Mouse (Mus musculus) MEL (cell line): ENCODE data around the gene Gstt3. TPM values are rescaled to one million over a fixed set of nuclear protein-coding genes. Genes with fewer than 3 reads are reported as not detected.

ENCODE experiments used
- DNase-seq: peaks from one replicate; pipeline ENCODE4 v3.0.0; 2011; ENCODE audit warnings: low read depth, low spot score
- H3K27ac ChIP-seq: 2 replicates; pipeline ENCODE4 v1.5.1; 2012; ENCODE audit warnings: low read depth, mild to moderate bottlenecking, control low read depth, low read length, moderate library complexity; ENCODE audit not compliant: control insufficient read depth
- H3K27me3 ChIP-seq, 2 experiments: fragments of 150-350 bp in 1 of 2; sonication (generic) in 1 of 2; 2 replicates each; pipeline ENCODE4 v1.6.1; 2012; ENCODE audit warnings: low read length in 2 of 2, mild to moderate bottlenecking in 2 of 2, improper control_type of control experiment in 1 of 2, moderate library complexity in 1 of 2; ENCODE audit not compliant: insufficient read depth in 2 of 2, control insufficient read depth in 1 of 2
- H3K36me3 ChIP-seq, 2 experiments: 2 replicates each; pipeline ENCODE4 v1.6.1; 2012 to 2014; ENCODE audit warnings: low read length in 2 of 2, improper control_type of control experiment in 1 of 2, inconsistent platforms in 1 of 2, mild to moderate bottlenecking in 1 of 2; ENCODE audit not compliant: insufficient read depth in 2 of 2, control insufficient read depth in 1 of 2
- H3K4me1 ChIP-seq, 2 experiments: fragments of 150-350 bp in 1 of 2; sonication (generic) in 1 of 2; 2 replicates each; pipeline ENCODE4 v1.6.1; 2012; ENCODE audit warnings: low read length in 2 of 2, improper control_type of control experiment in 1 of 2, mild to moderate bottlenecking in 1 of 2; ENCODE audit not compliant: insufficient read depth in 2 of 2, control insufficient read depth in 1 of 2
- H3K4me3 ChIP-seq, 2 experiments: fragments of 150-350 bp in 1 of 2; sonication (generic) in 1 of 2; 2 replicates each; pipeline ENCODE4 v1.5.1; 2012; ENCODE audit warnings: low read depth in 2 of 2, low read length in 2 of 2, mild to moderate bottlenecking in 2 of 2, moderate library complexity in 2 of 2, control low read depth in 1 of 2, improper control_type of control experiment in 1 of 2; ENCODE audit not compliant: control insufficient read depth in 1 of 2, insufficient read depth in 1 of 2
- H3K79me2 ChIP-seq: 2 replicates; pipeline ENCODE4 v1.6.1; 2012; ENCODE audit warnings: mild to moderate bottlenecking, low read length, moderate library complexity; ENCODE audit not compliant: control insufficient read depth, poor library complexity, insufficient read depth
- H3K9ac ChIP-seq: 2 replicates; pipeline ENCODE4 v1.6.1; 2012; ENCODE audit warnings: low read depth, mild to moderate bottlenecking, control low read depth, low read length, moderate library complexity; ENCODE audit not compliant: control insufficient read depth, poor library complexity, severe bottlenecking
- H3K9me3 ChIP-seq: fragments of 150-350 bp; sonication (generic); replicated peaks from 2 replicates; pipeline ENCODE4 v1.6.1; 2012; ENCODE audit warnings: mild to moderate bottlenecking, low read length, improper control_type of control experiment, moderate library complexity; ENCODE audit not compliant: insufficient read depth
- BHLHE40 ChIP-seq: IDR thresholded peaks from 2 replicates; pipeline ENCODE4 v1.6.1; 2012; ENCODE audit warnings: low read depth, mild to moderate bottlenecking, inconsistent platforms, low read length, improper control_type of control experiment, borderline replicate concordance
- CHD1 ChIP-seq: IDR thresholded peaks from 2 replicates; pipeline ENCODE4 v1.6.1; 2012; ENCODE audit warnings: low read depth, mild to moderate bottlenecking, inconsistent platforms, low read length, improper control_type of control experiment
- CTCF ChIP-seq, 3 experiments: IDR thresholded peaks in 2 of 3; conservative IDR thresholded peaks in 1 of 3; 2 replicates each; pipeline ENCODE4 v1.5.1; 2011 to 2012; ENCODE audit warnings: low read length in 3 of 3, low read depth in 2 of 3, mild to moderate bottlenecking in 2 of 3, improper control_type of control experiment in 1 of 3, inconsistent platforms in 1 of 3, mixed read lengths in 1 of 3, moderate library complexity in 1 of 3; ENCODE audit not compliant: control insufficient read depth in 1 of 3, insufficient read depth in 1 of 3, poor library complexity in 1 of 3, severe bottlenecking in 1 of 3
- E2F4 ChIP-seq: IDR thresholded peaks from 2 replicates; pipeline ENCODE4 v1.6.1; 2011; ENCODE audit warnings: low read depth, low read length, improper control_type of control experiment, borderline replicate concordance
- ELF1 ChIP-seq: IDR thresholded peaks from 2 replicates; pipeline ENCODE4 v1.6.1; 2014; ENCODE audit warnings: low read depth, mild to moderate bottlenecking, inconsistent platforms, low read length, improper control_type of control experiment, moderate library complexity
- EP300 ChIP-seq, 2 experiments: IDR thresholded peaks; 2 replicates each; pipeline ENCODE4 v1.6.1; 2011; ENCODE audit warnings: improper control_type of control experiment in 2 of 2, low read length in 2 of 2, low read depth in 1 of 2, mild to moderate bottlenecking in 1 of 2
- ETS1 ChIP-seq: IDR thresholded peaks from 2 replicates; pipeline ENCODE4 v1.6.1; 2012; ENCODE audit warnings: low read depth, mild to moderate bottlenecking, inconsistent platforms, low read length, improper control_type of control experiment, moderate library complexity
- GABPA ChIP-seq: IDR thresholded peaks from 2 replicates; pipeline ENCODE4 v1.6.1; 2012; ENCODE audit warnings: low read depth, mild to moderate bottlenecking, inconsistent platforms, low read length, improper control_type of control experiment, moderate library complexity
- HCFC1 ChIP-seq: IDR thresholded peaks from 2 replicates; pipeline ENCODE4 v1.6.1; 2012; ENCODE audit warnings: low read depth, mild to moderate bottlenecking, inconsistent platforms, low read length, improper control_type of control experiment, moderate library complexity
- KAT2A ChIP-seq: conservative IDR thresholded peaks from 2 replicates; pipeline ENCODE4 v1.6.1; 2012; ENCODE audit warnings: low read depth, low read length, improper control_type of control experiment, inconsistent platforms
- MAFK ChIP-seq: IDR thresholded peaks from 2 replicates; pipeline ENCODE4 v1.6.1; 2011; ENCODE audit warnings: low read depth, mild to moderate bottlenecking, low read length, improper control_type of control experiment, borderline replicate concordance
- MEF2A ChIP-seq: IDR thresholded peaks from 2 replicates; pipeline ENCODE4 v1.6.1; 2014; ENCODE audit warnings: low read depth, mild to moderate bottlenecking, inconsistent platforms, low read length, improper control_type of control experiment; ENCODE audit not compliant: poor library complexity, insufficient replicate concordance, severe bottlenecking; ENCODE audit errors: extremely low read depth
- MYB ChIP-seq: IDR thresholded peaks from 2 replicates; pipeline ENCODE4 v1.6.1; 2011; ENCODE audit warnings: mild to moderate bottlenecking, low read depth, low read length, improper control_type of control experiment
- MYC ChIP-seq: IDR thresholded peaks from 2 replicates; pipeline ENCODE4 v1.6.1; 2011; ENCODE audit warnings: low read depth, mild to moderate bottlenecking, low read length, improper control_type of control experiment, moderate library complexity
- NELFE ChIP-seq: IDR thresholded peaks from 2 replicates; pipeline ENCODE4 v1.6.1; 2011; ENCODE audit warnings: low read depth, low read length, improper control_type of control experiment
- POLR2A ChIP-seq, 2 experiments: IDR thresholded peaks; 2 replicates each; pipeline ENCODE4 v1.6.1; 2011 to 2012; ENCODE audit warnings: low read length in 2 of 2, mild to moderate bottlenecking in 2 of 2, control low read depth in 1 of 2, improper control_type of control experiment in 1 of 2, low read depth in 1 of 2, moderate library complexity in 1 of 2; ENCODE audit not compliant: control insufficient read depth in 1 of 2, insufficient read depth in 1 of 2, poor library complexity in 1 of 2
- POLR2AphosphoS2 ChIP-seq: IDR thresholded peaks from 2 replicates; pipeline ENCODE4 v1.6.1; 2011; ENCODE audit warnings: low read length, improper control_type of control experiment
- RAD21 ChIP-seq: IDR thresholded peaks from 2 replicates; pipeline ENCODE4 v1.6.1; 2011; ENCODE audit warnings: mild to moderate bottlenecking, low read depth, low read length, improper control_type of control experiment
- RCOR1 ChIP-seq: IDR thresholded peaks from 2 replicates; pipeline ENCODE4 v1.6.1; 2012; ENCODE audit warnings: low read depth, mild to moderate bottlenecking, inconsistent platforms, low read length, improper control_type of control experiment
- SIN3A ChIP-seq: IDR thresholded peaks from 2 replicates; pipeline ENCODE4 v1.6.1; 2012; ENCODE audit warnings: low read length, improper control_type of control experiment, inconsistent platforms
- SMC3 ChIP-seq: IDR thresholded peaks from 2 replicates; pipeline ENCODE4 v1.6.1; 2011; ENCODE audit warnings: low read depth, low read length, improper control_type of control experiment
- TAL1 ChIP-seq: IDR thresholded peaks from 2 replicates; pipeline ENCODE4 v1.6.1; 2012; ENCODE audit warnings: mild to moderate bottlenecking, inconsistent platforms, low read length, moderate library complexity, mixed read lengths
- TBP ChIP-seq: IDR thresholded peaks from 2 replicates; pipeline ENCODE4 v1.8.0; 2011; ENCODE audit warnings: low read depth, low read length, improper control_type of control experiment
- TCF12 ChIP-seq: IDR thresholded peaks from 2 replicates; pipeline ENCODE4 v1.6.1; 2014; ENCODE audit warnings: low read depth, mild to moderate bottlenecking, inconsistent platforms, low read length, improper control_type of control experiment, moderate library complexity
- USF2 ChIP-seq, 2 experiments: IDR thresholded peaks; 2 replicates each; pipeline ENCODE4 v1.6.1; 2011 to 2012; ENCODE audit warnings: improper control_type of control experiment in 2 of 2, low read length in 2 of 2, borderline replicate concordance in 1 of 2, inconsistent platforms in 1 of 2, low read depth in 1 of 2, mild to moderate bottlenecking in 1 of 2; ENCODE audit not compliant: insufficient read depth in 1 of 2
- ZC3H11A ChIP-seq: IDR thresholded peaks from 2 replicates; pipeline ENCODE4 v1.6.1; 2012; ENCODE audit warnings: low read depth, mild to moderate bottlenecking, inconsistent platforms, low read length, improper control_type of control experiment
- ZKSCAN1 ChIP-seq: IDR thresholded peaks from 2 replicates; pipeline ENCODE4 v1.6.1; 2012; ENCODE audit warnings: low read depth, mild to moderate bottlenecking, inconsistent platforms, low read length, improper control_type of control experiment, moderate library complexity
- ZMIZ1 ChIP-seq: IDR thresholded peaks from 2 replicates; pipeline ENCODE4 v1.6.1; 2012; ENCODE audit warnings: low read depth, mild to moderate bottlenecking, inconsistent platforms, low read length, improper control_type of control experiment, moderate library complexity
- ZNF384 ChIP-seq: IDR thresholded peaks from 2 replicates; pipeline ENCODE4 v1.6.1; 2012; ENCODE audit warnings: low read depth, mild to moderate bottlenecking, inconsistent platforms, low read length, improper control_type of control experiment
- polyA plus RNA-seq, 2 experiments: library from polyadenylated mRNA; stranded (reverse) in 1 of 2; unstranded in 1 of 2; fragments of >175 nt in 1 of 2; fragments of >200 nt in 1 of 2; gene quantifications; 2 replicates each; pipeline versions ENCODE4 v1.2.1 to v1.2.4; 2012; ENCODE audit warnings: low replicate concordance in 2 of 2, low read depth in 1 of 2; ENCODE audit not compliant: insufficient read length in 2 of 2, insufficient read depth in 1 of 2, missing spikeins in 1 of 2
- total RNA-seq: library from RNA; depleted of rRNA; stranded (reverse); fragments of 300-350 nt; gene quantifications from 2 replicates; pipeline ENCODE4 v1.2.3, GENCODE M21; 2012

Gstt3 gene
- total and polyA plus RNA-seq, 3 experiments: 4.0 to 10.2 TPM; not detected in 1

DNA sequence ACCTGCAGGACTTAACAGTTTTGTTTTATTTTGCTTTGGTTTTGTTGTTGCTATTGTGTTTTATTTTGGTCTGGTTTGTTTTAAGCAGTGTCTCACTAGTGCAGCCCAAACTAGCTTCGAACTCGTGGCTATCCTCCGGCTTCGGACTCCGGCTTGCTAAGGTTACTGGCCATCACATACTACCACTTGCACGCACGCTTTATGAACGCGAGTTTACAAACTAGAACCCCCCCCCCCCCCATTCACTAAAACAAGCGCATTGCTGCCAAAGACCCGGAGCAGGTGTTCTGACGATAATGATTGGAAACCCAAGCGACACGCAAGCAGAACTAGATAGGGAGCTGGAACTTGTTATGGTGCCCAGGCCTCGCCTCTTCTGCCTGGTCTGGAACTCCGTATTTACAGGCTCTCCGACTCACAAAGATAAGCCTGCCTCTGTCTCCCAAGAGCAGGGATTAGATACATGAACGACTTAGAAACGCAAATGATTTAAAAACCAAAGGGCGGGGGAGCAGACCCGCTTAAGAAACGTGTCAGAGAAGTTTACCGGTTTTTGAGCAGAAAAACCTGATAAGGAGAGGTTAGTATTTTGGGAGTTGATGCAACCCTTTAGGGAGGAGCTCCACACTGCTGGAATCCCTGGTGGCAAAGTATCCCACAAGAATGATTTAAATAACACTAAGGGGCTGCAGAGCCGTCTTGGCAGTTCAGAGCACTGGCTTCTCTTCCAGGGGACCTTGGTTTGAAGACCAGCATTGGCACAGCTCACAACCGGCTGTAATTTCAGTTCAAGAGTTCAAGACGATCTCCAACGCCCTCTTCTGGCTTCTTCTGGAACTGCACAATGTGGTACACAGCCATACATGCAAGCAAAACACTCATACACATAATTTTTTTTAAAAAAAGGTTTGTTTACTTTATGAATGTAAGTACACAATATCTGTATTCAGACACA lies 16.4 kb downstream of the Gstt3 start (continued):
- TF ChIP-seq USF2 (IDR thresholded peaks at IDR 0.05; ENCODE audit: borderline replicate concordance in 1 of 2, insufficient read depth in 1 of 2, low read depth in 1 of 2, low read length in 2 of 2) (no peak), ZKSCAN1 (no peak), HCFC1 (peak; percentile 60), CTCF (IDR thresholded peaks at IDR 0.05 in 2 of 3, conservative IDR thresholded peaks at IDR 0.05 in 1 of 3; ENCODE audit: control insufficient read depth in 1 of 3, insufficient read depth in 1 of 3, low read depth in 2 of 3, low read length in 3 of 3, poor library complexity in 1 of 3, severe bottlenecking in 1 of 3) (peak; percentile 60 to 78 (median 76)), POLR2A (IDR thresholded peaks at IDR 0.05; ENCODE audit: control insufficient read depth in 1 of 2, insufficient read depth in 1 of 2, low read depth in 1 of 2, low read length in 2 of 2, poor library complexity in 1 of 2) (no peak; a peak in 1 of 4 replicates), EP300 (IDR thresholded peaks at IDR 0.05; ENCODE audit: low read depth in 1 of 2, low read length in 2 of 2) (peak in 1 of 2 experiments; percentile 28; a peak in 1 of 4 replicates), ZNF384 (peak; percentile 91), ELF1 (no peak), ETS1 (peak; percentile 37; the same call in 1 of the 2 replicates), MAFK (no peak), KAT2A (no peak), TBP (peak; percentile 72), ZMIZ1 (0 out of 2 replicates have a peak, but pooled peaks have one; percentile 27), NELFE (no peak), TAL1 (peak; percentile 37; the same call in 1 of the 2 replicates), TCF12 (no peak), MYB (no peak), ZC3H11A (peak; percentile 48)

DNA sequence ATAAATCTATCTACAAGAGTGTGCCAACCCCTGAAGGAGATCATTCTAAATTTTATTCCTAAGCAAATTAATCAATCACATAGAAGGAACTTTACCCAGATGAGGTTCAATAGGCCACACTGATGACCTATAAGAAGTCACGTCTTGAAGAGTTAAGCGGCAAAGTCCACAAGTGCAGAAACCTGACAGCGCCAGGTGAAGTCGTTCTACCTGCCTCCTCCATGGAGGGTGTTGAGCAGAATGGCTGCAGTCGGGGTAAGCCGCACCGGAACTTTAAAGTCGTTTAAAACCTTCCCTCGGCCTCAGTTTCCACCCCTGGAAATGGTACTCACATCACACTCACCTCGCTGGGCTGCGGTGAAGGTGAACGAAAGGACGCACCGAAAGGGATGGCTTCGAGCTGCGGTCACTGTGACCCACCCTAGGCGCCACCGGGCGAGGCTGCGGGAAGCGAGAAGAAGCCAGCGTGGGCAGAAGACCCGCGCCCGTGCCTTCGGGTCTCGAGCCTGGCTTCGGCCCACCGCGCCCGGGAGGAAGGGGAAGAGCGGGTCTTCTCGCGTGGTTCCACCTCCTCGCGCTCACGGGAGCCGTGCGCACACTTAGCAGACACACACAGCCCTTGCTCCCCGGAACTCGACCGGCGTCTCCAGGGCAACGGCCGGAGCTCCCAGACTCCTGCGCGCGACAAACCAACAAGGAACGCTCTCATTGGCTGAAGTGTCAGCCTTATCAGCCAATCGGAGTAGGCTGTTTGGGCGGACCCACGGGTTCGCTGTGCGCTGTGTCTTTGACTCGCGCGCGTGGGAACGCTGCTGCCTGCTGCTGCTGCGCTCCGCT lies 17.3 kb downstream of the Gstt3 start, which contains the start of gene Cabin1:
Cabin1 (minus strand) TSS at position 660 of the 837 bp plus-strand sequence.
- peaks cover 32% of the 10 kb centered on the region for H3K79me2 ChIP-seq
- peak; percentile 99 for DNase-seq
- TF ChIP-seq MEF2A (no peak), E2F4 (no peak), POLR2A (IDR thresholded peaks at IDR 0.05; ENCODE audit: control insufficient read depth in 1 of 2, insufficient read depth in 1 of 2, low read depth in 1 of 2, low read length in 2 of 2, poor library complexity in 1 of 2) (peak; percentile 60 to 94), ZMIZ1 (peak; percentile 89), GABPA (no peak), SIN3A (peak; percentile 93), MYC (peak; percentile 85; the same call in 1 of the 2 replicates), SMC3 (no peak), CHD1 (no peak), POLR2AphosphoS2 (peak; percentile 95), ZNF384 (no peak), RCOR1 (no peak), BHLHE40 (no peak), RAD21 (no peak), TBP (peak; percentile 74; the same call in 1 of the 2 replicates), ETS1 (0 out of 2 replicates have a peak, but pooled peaks have one; percentile 10), ZC3H11A (no peak), TCF12 (no peak; the same call in 1 of the 2 replicates)

More for the DNA sequence above, 17.3 kb downstream of the Gstt3 start, which contains the start of gene Cabin1:
- Histone ChIP-seq H3K9ac (peak within 1 kb of the TSS; percentile 89), H3K27ac (peak within 1 kb of the TSS; percentile 94), H3K27me3 (no peaks in the 10 kb centered on the region), H3K9me3 (no peaks in the 10 kb centered on the region), H3K4me1 (peaks cover 8 to 25% of the 10 kb centered on the region in 2 experiments; a peak in 3 of 4 replicates), H3K36me3 (peaks cover 0 to 21% of the 10 kb centered on the region in 2 experiments), H3K4me3 (peak within 1 kb of the TSS; percentile 71 to 93)
